Mouse (Mus musculus) right cerebral cortex, adult 2 months (tissue): ENCODE measurements around the gene Utp15.

Experiments used
- DNase-seq, 2 experiments: peaks; one replicate each; pipeline ENCODE4 v3.0.0; 2021 to 2022; ENCODE audit warnings: low spot score in 2 of 2

The Utp15 gene

GRCm38 (mm10) chr13:98249594-98249993, 13.2 kb downstream of the Utp15 start:
- no peak for DNase-seq

DNA sequence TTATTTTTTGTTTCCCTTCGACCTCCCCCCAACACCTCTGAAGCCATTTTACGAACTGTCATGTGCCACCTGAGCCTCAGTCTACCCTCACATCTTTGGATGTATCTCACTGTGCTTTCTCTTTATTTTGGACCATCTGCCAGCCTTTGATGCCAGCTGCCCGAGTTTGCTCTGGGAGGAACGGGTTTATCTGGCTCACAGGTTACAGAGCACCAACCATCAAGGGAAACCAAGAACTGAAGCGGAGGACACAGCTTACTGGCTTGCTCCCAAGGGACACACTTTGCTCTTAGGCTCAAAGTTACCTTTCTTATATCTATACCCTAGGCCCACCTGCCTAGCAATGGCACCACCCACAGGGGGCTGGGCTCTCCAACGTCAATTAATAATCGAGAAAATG, 17.5 kb downstream of the Utp15 start:
- no peak for DNase-seq

DNA sequence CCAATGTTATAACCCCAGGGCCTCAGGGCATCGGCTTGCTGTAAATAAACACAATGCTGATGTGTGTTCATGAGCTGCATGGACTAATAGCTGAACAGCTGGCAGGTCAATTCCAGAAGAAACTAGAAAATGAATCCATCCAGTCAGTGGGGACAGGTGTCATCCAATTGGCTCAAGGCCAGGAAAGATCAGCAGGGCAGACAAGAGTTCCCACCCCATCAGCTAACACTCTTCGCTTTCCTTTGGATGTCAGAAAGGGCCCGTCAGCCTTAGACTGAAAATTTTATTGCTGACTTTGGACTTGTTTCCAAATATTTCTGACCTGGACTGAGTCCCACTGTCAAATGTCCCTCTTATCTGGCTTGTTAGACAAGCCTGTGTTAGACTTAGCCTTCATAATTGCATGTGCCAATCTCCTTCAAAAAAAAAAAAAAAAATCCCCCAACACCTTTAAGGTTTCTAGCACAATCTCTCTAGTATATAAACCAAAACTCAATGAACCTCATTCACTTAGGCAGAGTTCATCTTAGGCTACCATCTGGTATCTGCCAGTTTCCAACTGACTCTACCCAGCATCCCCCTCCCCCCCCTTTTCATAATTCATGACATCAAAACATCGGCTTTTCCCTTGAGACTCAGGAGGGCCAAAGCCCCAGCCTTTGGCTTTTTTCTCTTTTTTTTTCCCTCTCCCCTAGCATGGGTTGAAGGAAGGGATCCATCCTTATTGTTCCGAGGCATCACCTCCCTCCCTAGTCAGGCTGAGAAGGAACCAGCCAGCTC, 18.1 kb downstream of the Utp15 start:
- no peak for DNase-seq

GRCm38 (mm10) chr13:98241531-98242282, 21.1 kb downstream of the Utp15 start:
- no peak for DNase-seq

DNA sequence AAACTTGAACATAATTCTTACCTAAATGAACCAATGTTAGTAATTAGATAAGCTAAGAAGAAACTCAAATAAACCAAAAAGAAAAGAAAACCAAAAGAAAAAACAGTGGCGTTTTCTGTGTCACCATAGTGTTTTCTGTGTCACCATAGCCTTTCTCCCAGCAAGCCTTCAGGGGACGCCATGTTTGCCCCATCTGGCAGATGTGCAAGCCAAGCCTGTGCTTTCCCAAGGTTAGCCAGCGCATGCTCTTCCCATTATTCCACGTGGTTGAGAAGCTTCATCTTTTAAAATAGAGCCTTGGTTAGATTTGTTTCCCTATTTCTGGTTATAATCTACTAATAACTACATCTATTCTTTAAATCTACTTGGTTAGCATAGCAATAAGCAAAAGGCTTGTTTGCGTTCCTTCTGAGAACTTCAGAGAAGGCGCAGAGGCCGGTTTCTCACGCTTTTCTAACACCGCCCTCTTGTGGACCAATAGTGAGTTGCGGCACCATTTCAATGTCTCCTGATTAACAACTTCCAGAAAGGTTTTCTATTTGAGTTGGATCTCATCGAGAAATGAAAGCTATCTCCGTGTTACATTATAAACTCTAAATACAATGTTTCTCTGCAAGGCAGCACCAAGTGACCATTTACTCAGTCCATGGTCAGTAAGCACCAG, 22.7 kb downstream of the Utp15 start:
- peak; percentile 91 for DNase-seq

- DNase-seq: no peak
Measured at GRCm38 (mm10) chr13:98235451-98235850, 27.4 kb downstream of the Utp15 start.

DNA sequence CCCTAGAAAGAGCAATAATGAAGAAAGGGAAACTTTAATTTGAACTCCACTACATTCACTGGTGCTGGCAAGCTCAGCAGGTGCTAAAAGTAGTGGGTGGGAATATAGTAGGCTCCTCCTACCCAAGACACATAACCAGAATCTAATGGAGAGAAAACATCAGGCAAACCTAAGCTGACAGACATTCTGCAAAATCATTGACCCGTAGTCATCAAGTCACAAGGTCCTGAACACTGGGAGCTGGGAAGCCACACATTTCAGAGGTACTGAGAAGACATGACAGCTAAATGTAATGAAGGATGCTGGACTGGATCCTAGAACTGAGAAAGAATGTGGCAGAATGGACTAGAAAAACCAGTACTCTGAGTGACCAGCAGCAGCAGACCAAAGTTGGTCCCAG, 32.3 kb downstream of the Utp15 start:
- no peak for DNase-seq

GRCm38 (mm10) chr13:98226225-98226624, 36.6 kb downstream of the Utp15 start:
- no peak for DNase-seq

- DNase-seq: peak in 1 of 2 experiments; percentile 22
Measured at GRCm38 (mm10) chr13:98222848-98223247, 40.0 kb downstream of the Utp15 start.

- DNase-seq: no peak
Measured at GRCm38 (mm10) chr13:98210137-98210536, 52.7 kb downstream of the Utp15 start.

- DNase-seq: peak; percentile 13 to 48
Measured at GRCm38 (mm10) chr13:98208842-98209241, 54.0 kb downstream of the Utp15 start.

GRCm38 (mm10) chr13:98206546-98206870, 56.3 kb downstream of the Utp15 start:
- peak in 1 of 2 experiments; percentile 7 for DNase-seq

DNA sequence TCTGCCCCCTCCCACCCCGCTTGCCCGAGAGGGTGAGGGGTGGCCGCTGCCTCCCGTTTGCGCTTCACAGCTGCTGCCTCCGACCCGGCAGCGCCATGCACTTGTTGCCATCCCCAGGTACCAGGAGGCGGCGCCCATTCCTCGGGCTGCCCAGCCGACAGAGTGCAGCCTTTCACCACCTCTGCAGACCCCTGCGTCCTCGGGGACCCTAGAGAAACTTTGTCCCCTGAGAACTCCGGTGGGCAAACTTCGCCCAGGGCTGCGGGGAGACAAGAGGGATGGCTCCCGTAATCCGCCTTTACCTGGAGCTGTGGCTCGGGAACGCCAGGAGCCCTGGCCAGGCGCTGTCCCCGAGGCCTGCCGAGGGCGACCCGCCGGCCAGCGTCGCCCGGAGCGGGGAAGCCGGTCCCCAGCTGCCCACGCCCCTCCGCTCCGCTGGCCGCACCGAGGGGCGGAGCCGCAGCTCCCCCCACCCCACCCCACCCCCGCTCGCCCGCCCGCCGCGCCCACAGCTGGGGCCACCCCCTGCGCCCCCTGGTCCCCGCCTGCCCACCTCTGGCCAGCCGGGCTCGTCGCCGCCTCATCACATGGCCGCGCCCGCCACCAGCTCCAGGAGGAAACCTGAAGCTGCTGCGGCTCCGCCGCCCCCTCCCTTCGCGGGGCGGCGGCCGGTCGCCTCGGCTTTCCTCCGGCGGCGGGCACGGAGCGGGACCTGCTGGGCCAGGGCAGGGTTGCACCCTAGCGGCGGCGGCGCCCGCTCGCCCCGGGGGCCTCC, 56.9 kb downstream of the Utp15 start, which contains the start of gene Arhgef28:
Gene Arhgef28, minus strand, starts transcription at position 669 of the 775 bp plus-strand sequence.
- peak; percentile 38 to 57 for DNase-seq

- DNase-seq: no peak
Measured at GRCm38 (mm10) chr13:98205111-98205510, 57.7 kb downstream of the Utp15 start.

GRCm38 (mm10) chr13:98204371-98204770, 58.5 kb downstream of the Utp15 start:
- DNase-seq: no peak

DNA sequence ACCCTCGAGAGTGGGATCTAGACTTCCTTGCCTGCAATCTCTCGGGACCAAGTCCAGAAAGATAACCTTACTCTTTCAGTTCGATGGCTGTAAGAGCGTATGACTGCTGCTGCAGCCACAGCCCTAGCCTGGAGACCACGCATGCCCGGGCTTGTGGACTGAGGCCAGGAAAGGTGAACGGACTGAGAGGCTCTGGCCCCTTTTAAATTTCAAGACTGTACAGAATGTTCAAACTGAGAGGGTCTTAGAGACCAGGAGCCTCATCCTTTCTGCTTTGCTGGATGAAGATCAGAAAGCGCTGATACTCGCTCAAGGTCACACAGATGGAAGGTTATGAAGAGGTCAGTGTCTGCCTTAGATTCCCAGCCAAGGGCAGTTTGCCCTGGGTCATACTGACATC, 61.4 kb downstream of the Utp15 start:
- no peak for DNase-seq
